Mouse (Mus musculus) layer of hippocampus, adult 8-10 months (tissue): Measurements from ENCODE around the gene Hydin. TPM values are rescaled to one million over a fixed set of nuclear protein-coding genes. Genes with fewer than 3 reads are reported as not detected.
"Not testable (repeated sequence)": the region's sequence is repeated elsewhere in the genome, so short reads cannot be mapped to it uniquely, and the experiment has no call there.

Experiments used
- DNase-seq, 2 experiments: peaks; one replicate each; pipeline ENCODE4 v3.0.0; 2022; ENCODE audit warnings: low spot score in 2 of 2
- total RNA-seq, 4 experiments: library from RNA; stranded (reverse); gene quantifications; 2 replicates each; pipeline ENCODE4 v1.2.4; 2022

Hydin gene
- total RNA-seq, 4 experiments from 2014 or later: 0.63 to 0.96 (median 0.70) TPM

GRCm38 (mm10) chr8:110521851-110522250 is 255.1 kb downstream of the Hydin start:
- DNase-seq: no peak

- DNase-seq: not testable (repeated sequence)
These were observed 255.7 kb downstream of the Hydin start for GRCm38 (mm10) chr8:110522495-110522894.

GRCm38 (mm10) chr8:110522985-110523384 is 256.2 kb downstream of the Hydin start:
- DNase-seq: no peak

- no peak for DNase-seq
These were observed 258.5 kb downstream of the Hydin start for GRCm38 (mm10) chr8:110525229-110525628.

GRCm38 (mm10) chr8:110530008-110530762 is 263.4 kb downstream of the Hydin start:
- no peak for DNase-seq

- DNase-seq: no peak
These were observed 267.0 kb downstream of the Hydin start for GRCm38 (mm10) chr8:110533781-110534180.

- DNase-seq: peak in 1 of 2 experiments; percentile 23
These were observed 271.1 kb downstream of the Hydin start for GRCm38 (mm10) chr8:110537849-110538248.

- no peak for DNase-seq
These were observed 283.6 kb downstream of the Hydin start for GRCm38 (mm10) chr8:110550343-110550742.

- not testable (repeated sequence) for DNase-seq
These were observed 285.3 kb downstream of the Hydin start for GRCm38 (mm10) chr8:110552111-110552510.

- no peak for DNase-seq
These were observed 325.9 kb downstream of the Hydin start for GRCm38 (mm10) chr8:110592641-110593040.

GRCm38 (mm10) chr8:110594164-110594563 is 327.4 kb downstream of the Hydin start:
- no peak for DNase-seq

GRCm38 (mm10) chr8:110604556-110604955 is 337.8 kb downstream of the Hydin start:
- no peak for DNase-seq

GRCm38 (mm10) chr8:110605401-110606015 is 338.7 kb downstream of the Hydin start:
- no peak for DNase-seq

GRCm38 (mm10) chr8:110615730-110616129 is 349.0 kb downstream of the Hydin start:
- DNase-seq: no peak

- DNase-seq: no peak
These were observed 351.1 kb downstream of the Hydin start for GRCm38 (mm10) chr8:110617801-110618358.

- DNase-seq: peak; percentile 95 to 96
These were observed 351.8 kb downstream of the Hydin start, which contains the start of gene Vac14 for GRCm38 (mm10) chr8:110618391-110619207. Gene Vac14 (plus strand): TSS chr8:110618585.

- DNase-seq: no peak
These were observed 352.4 kb downstream of the Hydin start for GRCm38 (mm10) chr8:110619208-110619574.

- DNase-seq: no peak
These were observed 353.1 kb downstream of the Hydin start for GRCm38 (mm10) chr8:110619919-110620318.

- DNase-seq: no peak
These were observed 359.7 kb downstream of the Hydin start for GRCm38 (mm10) chr8:110626431-110626830.

GRCm38 (mm10) chr8:110629245-110630063 is 362.7 kb downstream of the Hydin start:
- DNase-seq: peak in 1 of 2 experiments; percentile 69

GRCm38 (mm10) chr8:110630079-110630478 is 363.3 kb downstream of the Hydin start:
- no peak for DNase-seq
